ENCODE assay signal across 30 mouse cellular contexts in the genomic region with DNA sequence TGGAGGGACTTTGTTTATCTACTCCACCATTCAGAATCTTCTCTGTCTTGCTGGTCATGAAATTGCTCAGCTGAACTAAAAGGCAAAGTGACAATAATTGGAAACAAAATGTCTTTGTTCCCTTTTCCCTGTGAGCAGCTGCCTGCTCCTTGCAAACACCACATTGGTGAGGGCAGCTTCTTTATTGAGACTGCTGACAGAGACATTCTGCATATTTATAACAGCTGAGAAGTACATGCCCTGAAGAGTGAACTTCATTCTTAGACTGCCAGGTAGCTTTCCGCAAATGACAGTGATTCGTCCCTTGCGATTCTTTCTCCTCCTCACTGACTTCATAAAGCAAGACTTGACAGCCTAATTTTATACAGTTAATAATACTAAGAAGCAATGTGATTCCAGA.
A peak's percentile ranks its signal among the peaks of the same experiment; 100 is the strongest.
DNase-seq lines count a peak whose midpoint lies in the region; ATAC-seq and TF ChIP-seq lines count a peak whose summit lies in the region.
"Had no signal": no experiment of that assay in that cellular context is flagged by ENCODE, and none has a peak within 500 bp of the region (broad histone marks: within the 10 kb centered on the region; RNA-seq: fewer than 3 reads in every experiment).

No protein-coding gene starts in this region.

- H3K27ac ChIP-seq in layer of hippocampus, adult 2 months, result no peak overlapping the region
- no peak overlapping the region for H3K27ac ChIP-seq in forebrain, postnatal 0 days (ENCODE audit: low read depth, low read length)
- H3K27ac ChIP-seq: embryonic facial prominence, embryonic 13.5 days; hindbrain, embryonic 15.5 days; liver, embryonic 12.5 days had no signal

- no peak overlapping the region for H3K4me2 ChIP-seq in forebrain, postnatal 0 days (ENCODE audit: low read depth)
- H3K4me2 ChIP-seq: embryonic facial prominence, embryonic 13.5 days; hindbrain, embryonic 15.5 days; liver, embryonic 12.5 days had no signal

- no peaks in the 10 kb centered on the region for H3K36me3 ChIP-seq in forebrain, postnatal 0 days (ENCODE audit: insufficient read depth)
- H3K36me3 ChIP-seq: embryonic facial prominence, embryonic 13.5 days; hindbrain, embryonic 15.5 days; liver, embryonic 12.5 days had no signal

- no peaks in the 10 kb centered on the region for H3K27me3 ChIP-seq in forebrain, postnatal 0 days (ENCODE audit: insufficient read depth, low read length)
- H3K27me3 ChIP-seq: CH12.LX; embryonic facial prominence, embryonic 13.5 days; hindbrain, embryonic 15.5 days; liver, embryonic 12.5 days had no signal

- 58% methylated on average over 3 of the region's 3 CpGs for WGBS in forebrain, postnatal 0 days

- peak; percentile 14 for DNase-seq in embryo, embryonic 10.5 days (ENCODE audit: low spot score)
- DNase-seq in embryo, embryonic 11 days, result no peak
- DNase-seq in layer of hippocampus, adult 9-11 months, result peak; percentile 8
- no peak for DNase-seq in layer of hippocampus, adult 2 months (ENCODE audit: low spot score in 2 of 2)
- peak; percentile 20 for DNase-seq in brain, adult 2 months (ENCODE audit: low read depth, low spot score)
- DNase-seq in forebrain, postnatal 0 days, result peak; percentile 6
- DNase-seq in kidney, postnatal 36 days, result no peak
- no peak for DNase-seq in ovary, postnatal 36 days (ENCODE audit: low spot score)
- DNase-seq: adrenal gland, adult 2 months; adrenal gland, postnatal 36 days; cerebellum, adult 8-10 months; cerebellum, postnatal 25 days; gastrocnemius, postnatal 10 days; heart, postnatal 14 days; kidney, adult 11 months; kidney, postnatal 25 days; layer of hippocampus, postnatal 36 days; left cerebral cortex, postnatal 4 days; liver, postnatal 0 days; lung, postnatal 36 days; right cerebral cortex, postnatal 25 days; spleen, adult 18-20 months; thymus, adult 18-20 months; thymus, postnatal 25 days had no signal

- H3K9ac ChIP-seq in forebrain, postnatal 0 days, result no peak overlapping the region
- H3K9ac ChIP-seq: embryonic facial prominence, embryonic 13.5 days; hindbrain, embryonic 15.5 days; liver, embryonic 12.5 days; liver, postnatal 0 days had no signal

- peak; percentile 51; the same call in 1 of the 2 replicates for ATAC-seq in forebrain, postnatal 0 days
- ATAC-seq: activated CD4-positive, CD25-positive, alpha-beta regulatory T cell, adult 4 months; inflammation-experienced regulatory T-cells, adult 6 months; liver, embryonic 12.5 days; liver, postnatal 0 days had no signal

- H3K4me3 ChIP-seq in layer of hippocampus, adult 2 months, result no peak overlapping the region
- no peak overlapping the region for H3K4me3 ChIP-seq in forebrain, postnatal 0 days (ENCODE audit: low read depth, low read length)
- H3K4me3 ChIP-seq: embryonic facial prominence, embryonic 13.5 days; hindbrain, embryonic 15.5 days; liver, embryonic 12.5 days had no signal

- H3K9me3 ChIP-seq in forebrain, postnatal 0 days (ENCODE audit: low read length), result no peaks in the 10 kb centered on the region
- H3K9me3 ChIP-seq: embryonic facial prominence, embryonic 13.5 days; hindbrain, embryonic 15.5 days; liver, embryonic 12.5 days had no signal

- TF ChIP-seq CTCF in layer of hippocampus, adult 2 months (conservative IDR thresholded peaks at IDR 0.05), result no peak
- TF ChIP-seq CTCF in forebrain, postnatal 0 days (IDR thresholded peaks at IDR 0.05; ENCODE audit: low read depth), result no peak

- H3K4me1 ChIP-seq in forebrain, postnatal 0 days (ENCODE audit: insufficient read depth), result no peaks in the 10 kb centered on the region
- H3K4me1 ChIP-seq: embryonic facial prominence, embryonic 13.5 days; hindbrain, embryonic 15.5 days; liver, embryonic 12.5 days had no signal

Comparison
In these comparisons a context has a peak if more than half of its experiments do, and no peak if none do; other contexts are left out.
1. DNase-seq: peak in embryo, embryonic 10.5 days (single experiment), layer of hippocampus, adult 9-11 months (single experiment), brain, adult 2 months (single experiment) and forebrain, postnatal 0 days (single experiment); none in embryo, embryonic 11 days (single experiment), layer of hippocampus, adult 2 months (0 of 2), kidney, postnatal 36 days (0 of 2) and ovary, postnatal 36 days (single experiment).